Mouse (Mus musculus) MEL-GATA-1-ER (cell line): ENCODE measurements at regions not wholly inside any gene's neighbourhood (a gene's known extent, or its start where the extent isn't known, plus 50 kb on each side); places are given as distances from the start of the nearest gene placed in this dataset.

Source experiments
- DNase-seq: peaks from one replicate; pipeline ENCODE4 v3.0.0-alpha.2; 2012; ENCODE audit warnings: low read depth; ENCODE audit errors: extremely low read depth

DNA sequence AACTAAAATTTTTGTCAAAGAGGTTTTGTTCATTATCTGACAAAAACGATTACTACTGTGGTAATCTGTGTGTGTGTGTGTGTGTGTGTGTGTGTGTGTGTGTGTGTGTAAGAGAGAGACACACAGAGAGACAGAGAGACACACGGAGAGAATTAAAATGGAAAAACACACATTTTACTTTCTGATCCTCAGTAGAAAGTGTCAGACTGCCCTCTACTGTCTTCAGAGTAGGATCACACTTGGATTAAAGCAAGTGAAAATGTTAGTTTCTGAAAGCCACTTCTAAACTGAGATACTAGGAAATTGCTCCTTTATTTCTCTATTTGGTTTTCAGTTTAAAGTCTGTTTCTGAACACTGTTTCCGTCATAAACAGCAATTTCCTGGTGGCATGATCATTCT is 57.3 kb upstream of the Cylc1 start:
- DNase-seq, result peak; percentile 47
